Mouse (Mus musculus) heart, embryonic 12.5 days (tissue): ENCODE data around the gene Sorbs1. TPM values are rescaled to one million over a fixed set of nuclear protein-coding genes. Genes with fewer than 3 reads are reported as not detected.
A peak's percentile ranks its signal among the peaks of the same experiment; 100 is the strongest.

Source experiments
- ATAC-seq: fragments of 200-750 bp; cut with Nextera tagmentation; 2 replicates; pipeline ENCODE4 v1.8.0; 2017; ENCODE audit warnings: moderate TSS enrichment, moderate library complexity; ENCODE audit not compliant: insufficient number of reproducible peaks, low FRiP score
- H3K27ac ChIP-seq: fragments of 300-500 bp; sonication (generic); 2 replicates; pipeline ENCODE4 v1.5.1; 2016; ENCODE audit warnings: mild to moderate bottlenecking, moderate library complexity; ENCODE audit not compliant: poor library complexity, severe bottlenecking
- H3K27me3 ChIP-seq: fragments of 300-500 bp; sonication (generic); replicated peaks from 2 replicates; pipeline ENCODE4 v1.6.1; 2016; ENCODE audit warnings: mild to moderate bottlenecking, moderate library complexity
- H3K36me3 ChIP-seq: fragments of 300-500 bp; sonication (generic); 2 replicates; pipeline ENCODE4 v1.6.1; 2016; ENCODE audit warnings: mild to moderate bottlenecking, moderate library complexity
- H3K4me1 ChIP-seq: fragments of 300-500 bp; sonication (generic); replicated peaks from 2 replicates; pipeline ENCODE4 v1.6.1; 2016; ENCODE audit warnings: mild to moderate bottlenecking
- H3K4me2 ChIP-seq: fragments of 300-500 bp; sonication (generic); 2 replicates; pipeline ENCODE4 v1.6.1; 2016; ENCODE audit warnings: mild to moderate bottlenecking, moderate library complexity
- H3K4me3 ChIP-seq: fragments of 300-500 bp; sonication (generic); 2 replicates; pipeline ENCODE4 v1.5.1; 2016; ENCODE audit warnings: mild to moderate bottlenecking
- H3K9ac ChIP-seq: fragments of 300-500 bp; sonication (generic); 2 replicates; pipeline ENCODE4 v1.6.1; 2016; ENCODE audit warnings: mild to moderate bottlenecking, moderate library complexity
- H3K9me3 ChIP-seq: fragments of 300-500 bp; sonication (generic); replicated peaks from 2 replicates; pipeline ENCODE4 v1.6.1; 2016; ENCODE audit warnings: mild to moderate bottlenecking, moderate library complexity
- WGBS: fragments of 180-500 bp; shearing (Covaris S2); methylation state at CpG from one replicate; pipeline ENCODE4 v1.1.7; 2016; 5-methylcytosine and 5-hydroxymethylcytosine counted together
- polyA plus RNA-seq: library from polyadenylated mRNA; unstranded; fragments of >200 nt; fragmentation: Nextera tagmentation; extraction: Ambion mirVana; gene quantifications from 2 replicates; pipeline ENCODE4 v1.2.1, GENCODE M21; 2016

The Sorbs1 gene
- polyA plus RNA-seq, 1 experiment from 2014 or later: 86.6 TPM

DNA sequence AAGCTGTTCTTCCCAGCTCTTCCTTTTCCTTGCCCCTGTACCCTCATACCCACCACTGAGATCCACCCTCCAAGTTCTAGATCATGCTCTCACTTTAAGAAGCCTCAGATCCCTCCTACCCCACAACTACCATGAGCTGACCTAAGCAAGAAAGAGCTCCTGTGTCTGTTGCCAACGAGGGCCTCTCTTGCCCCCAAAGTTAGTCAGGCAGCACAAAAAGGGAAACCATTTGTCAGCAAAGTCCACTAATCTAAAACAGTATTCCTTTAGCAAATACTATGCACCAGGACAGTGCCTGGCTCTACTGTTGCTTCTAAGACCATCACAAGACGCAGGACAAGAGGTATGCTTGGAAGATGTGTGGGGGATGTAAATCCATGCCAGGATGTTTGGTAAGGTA is 106.4 kb downstream of the Sorbs1 start:
- no peak overlapping the region for H3K9ac ChIP-seq
- no peak for ATAC-seq
- 72% methylated on average over 2 of the region's 2 CpGs for WGBS
- H3K4me1 ChIP-seq: peaks cover 69% of the 10 kb centered on the region
- H3K36me3 ChIP-seq: no peaks in the 10 kb centered on the region
- no peak overlapping the region for H3K4me3 ChIP-seq
- H3K27me3 ChIP-seq: no peaks in the 10 kb centered on the region
- H3K27ac ChIP-seq: no peak overlapping the region
- H3K9me3 ChIP-seq: no peaks in the 10 kb centered on the region
- H3K4me2 ChIP-seq: no peak overlapping the region

DNA sequence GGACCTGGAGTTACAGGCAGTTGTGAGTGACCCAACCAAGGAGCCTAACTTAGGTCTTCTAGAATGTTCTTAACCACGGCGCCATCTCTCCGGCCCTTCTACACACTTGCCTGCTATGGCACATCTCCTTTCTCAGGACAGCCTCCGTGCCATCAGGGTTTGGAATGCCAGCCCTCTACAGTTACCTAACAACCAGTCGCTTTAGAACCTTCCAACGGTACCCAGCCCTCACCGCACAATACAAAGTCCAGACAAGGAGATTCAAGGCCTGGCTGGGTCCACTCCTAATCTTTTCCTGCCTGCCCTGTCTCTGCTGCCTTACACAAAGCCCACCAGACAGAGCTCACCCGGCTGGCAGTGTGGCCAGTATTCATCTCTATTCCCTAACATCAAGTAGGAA is 106.9 kb downstream of the Sorbs1 start:
- Histone ChIP-seq H3K4me1 (peaks cover 69% of the 10 kb centered on the region), H3K9ac (no peak overlapping the region), H3K27me3 (no peaks in the 10 kb centered on the region), H3K9me3 (no peaks in the 10 kb centered on the region), H3K36me3 (no peaks in the 10 kb centered on the region), H3K4me3 (no peak overlapping the region), H3K27ac (peak overlapping the region; percentile 45), H3K4me2 (no peak overlapping the region)
- no peak for ATAC-seq
- WGBS: 86% methylated on average over 8 of the region's 8 CpGs

DNA sequence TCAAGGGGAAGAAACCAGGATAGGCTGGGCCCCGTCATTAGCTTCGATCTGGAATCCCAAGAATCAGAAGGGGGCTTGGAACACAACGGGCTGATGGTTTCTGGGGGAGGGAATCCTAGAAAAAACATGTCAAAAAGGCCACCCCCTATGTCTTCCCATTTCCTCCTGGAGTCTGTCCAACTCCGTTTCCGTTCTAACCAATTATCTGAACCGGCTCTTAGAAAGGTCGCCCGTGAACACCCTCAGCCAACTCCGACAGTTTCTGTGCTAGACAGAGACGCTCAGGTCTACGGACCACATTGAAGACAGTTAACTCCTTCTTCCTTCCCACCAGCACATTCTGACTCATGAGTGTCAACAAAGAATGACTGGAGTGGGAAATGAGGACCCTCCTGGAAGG is 107.8 kb downstream of the Sorbs1 start:
- ATAC-seq: peak; percentile 58; the same call in 1 of the 2 replicates
- H3K9ac ChIP-seq: no peak overlapping the region
- H3K36me3 ChIP-seq: no peaks in the 10 kb centered on the region
- peak overlapping the region; percentile 72 for H3K27ac ChIP-seq
- H3K4me3 ChIP-seq: no peak overlapping the region
- 24% methylated on average over 11 of the region's 11 CpGs for WGBS
- no peaks in the 10 kb centered on the region for H3K27me3 ChIP-seq
- peaks cover 70% of the 10 kb centered on the region for H3K4me1 ChIP-seq
- H3K9me3 ChIP-seq: no peaks in the 10 kb centered on the region
- peak overlapping the region; percentile 10; the same call in 1 of the 2 replicates for H3K4me2 ChIP-seq

DNA sequence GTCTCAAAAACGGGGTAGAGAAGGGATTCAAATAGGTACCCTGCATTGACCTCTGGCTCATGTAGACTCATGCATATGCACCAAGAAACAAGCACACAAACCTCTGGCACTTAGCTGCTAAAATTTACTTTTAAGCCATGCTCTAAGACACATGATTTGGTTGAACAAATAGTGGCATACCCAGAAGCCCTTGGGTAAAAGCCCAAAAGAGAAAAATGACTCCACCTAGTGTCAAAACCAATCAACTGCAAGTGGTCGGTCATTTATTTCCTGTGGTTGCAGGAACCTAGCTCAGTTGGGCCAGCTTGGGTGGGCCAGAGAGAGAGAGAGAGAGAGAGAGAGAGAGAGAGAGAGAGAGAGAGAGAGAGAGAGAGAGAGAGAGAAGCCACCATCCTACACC is 109.0 kb downstream of the Sorbs1 start:
- no peak overlapping the region for H3K9ac ChIP-seq
- H3K36me3 ChIP-seq: 0 out of 2 replicates have a peak, but pooled peaks cover 4% of the 10 kb centered on the region
- WGBS: 54% methylated on average over 2 of the region's 2 CpGs
- H3K27me3 ChIP-seq: no peaks in the 10 kb centered on the region
- no peak for ATAC-seq
- no peaks in the 10 kb centered on the region for H3K9me3 ChIP-seq
- H3K4me1 ChIP-seq: peaks cover 69% of the 10 kb centered on the region
- H3K4me3 ChIP-seq: no peak overlapping the region
- peak overlapping the region; percentile 72; the same call in 1 of the 2 replicates for H3K27ac ChIP-seq
- no peak overlapping the region for H3K4me2 ChIP-seq

DNA sequence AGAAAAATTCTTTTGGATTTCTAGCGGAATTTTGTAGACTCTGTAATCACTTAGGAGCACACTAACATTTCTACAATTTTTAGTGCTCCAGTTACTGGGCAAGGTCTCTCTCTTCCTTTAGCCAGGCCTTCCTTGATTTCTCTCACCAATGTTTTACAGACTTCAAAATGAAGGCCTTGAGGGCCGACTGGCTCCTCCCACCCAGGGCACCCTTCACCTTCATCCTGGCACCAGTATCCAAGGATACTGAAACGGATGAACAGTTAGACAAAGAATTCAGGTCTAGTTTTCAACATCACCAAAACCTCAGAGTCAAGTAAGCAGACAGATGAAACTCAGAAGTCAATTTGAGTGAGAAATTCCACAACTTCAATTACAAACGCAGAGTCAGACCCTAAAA is 109.6 kb downstream of the Sorbs1 start:
- no peaks in the 10 kb centered on the region for H3K27me3 ChIP-seq
- 0 out of 2 replicates have a peak, but pooled peaks cover 4% of the 10 kb centered on the region for H3K36me3 ChIP-seq
- no peak overlapping the region for H3K9ac ChIP-seq
- H3K9me3 ChIP-seq: no peaks in the 10 kb centered on the region
- ATAC-seq: no peak
- no peak overlapping the region for H3K4me3 ChIP-seq
- H3K4me1 ChIP-seq: peaks cover 69% of the 10 kb centered on the region
- H3K4me2 ChIP-seq: no peak overlapping the region
- 80% methylated on average over 4 of the region's 4 CpGs for WGBS
- H3K27ac ChIP-seq: no peak overlapping the region

DNA sequence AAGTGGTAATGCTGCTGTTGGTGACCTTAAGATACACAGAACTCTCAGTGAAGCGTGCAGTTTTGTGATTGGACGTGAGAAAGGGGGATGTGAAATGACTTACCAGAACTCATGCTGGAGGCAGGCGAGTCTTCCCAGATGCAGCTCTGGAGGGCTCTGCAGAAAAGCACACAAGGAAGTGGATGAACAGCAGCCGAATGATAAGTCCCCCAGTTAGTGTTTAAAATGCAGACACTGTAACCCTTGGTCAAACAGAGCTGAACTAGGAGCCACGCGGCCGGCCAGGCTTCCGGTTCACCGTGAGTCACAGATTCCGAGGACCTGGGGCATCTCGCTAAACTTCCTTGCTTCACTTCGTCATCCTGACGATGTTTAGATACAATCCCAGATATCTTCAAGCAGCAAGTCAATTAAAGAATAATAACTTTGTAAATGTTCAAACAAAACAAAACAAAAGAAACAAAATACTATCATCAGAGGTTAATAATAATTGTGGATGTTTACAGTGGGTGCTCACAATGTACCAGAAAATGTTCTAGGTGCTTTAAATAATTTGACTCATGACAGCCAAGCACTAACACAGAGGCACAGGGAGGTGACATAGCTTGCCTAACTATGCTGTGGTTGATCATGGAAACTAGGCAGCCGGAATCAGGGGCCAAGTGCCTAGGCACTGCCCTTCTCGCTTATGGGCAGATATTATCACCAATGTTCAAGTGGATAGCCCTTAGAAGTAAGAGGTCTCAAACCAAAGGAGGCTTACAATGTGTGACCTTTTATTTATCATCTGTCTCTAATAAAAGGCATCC is 111.2 kb downstream of the Sorbs1 start:
- Histone ChIP-seq H3K4me1 (peaks cover 61% of the 10 kb centered on the region), H3K36me3 (peaks cover 11% of the 10 kb centered on the region; the same call in 1 of the 2 replicates)

DNA sequence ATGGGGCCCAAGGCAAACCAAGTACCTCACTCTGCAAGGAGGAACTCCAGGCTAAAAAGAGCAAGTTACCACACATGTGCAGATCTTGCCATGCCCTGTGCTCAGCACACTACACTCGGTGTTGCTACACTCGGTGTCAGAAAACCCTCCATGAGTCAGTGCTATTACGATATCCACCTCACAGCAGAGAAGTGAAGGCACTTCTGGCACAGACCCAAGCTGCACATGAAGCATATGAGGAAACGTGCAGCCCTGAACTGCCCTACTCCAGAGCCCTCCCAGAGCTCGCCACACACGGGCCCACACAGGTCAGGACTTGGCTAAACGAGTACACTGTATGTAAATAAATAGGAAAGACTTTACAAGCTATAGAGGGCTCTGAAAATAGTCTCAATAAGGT is 112.4 kb downstream of the Sorbs1 start:
- H3K4me1 ChIP-seq: peaks cover 53% of the 10 kb centered on the region
- H3K27me3 ChIP-seq: no peaks in the 10 kb centered on the region
- no peaks in the 10 kb centered on the region for H3K9me3 ChIP-seq
- peak; percentile 53; the same call in 1 of the 2 replicates for ATAC-seq
- H3K9ac ChIP-seq: no peak overlapping the region
- H3K27ac ChIP-seq: peak overlapping the region; percentile 19
- 35% methylated on average over 7 of the region's 7 CpGs for WGBS
- H3K4me2 ChIP-seq: no peak overlapping the region
- H3K4me3 ChIP-seq: no peak overlapping the region
- peaks cover 11% of the 10 kb centered on the region; the same call in 1 of the 2 replicates for H3K36me3 ChIP-seq

More for the DNA sequence above, 111.2 kb downstream of the Sorbs1 start:
- peak overlapping the region; percentile 47 for H3K27ac ChIP-seq
- H3K4me3 ChIP-seq: no peak overlapping the region
- no peaks in the 10 kb centered on the region for H3K27me3 ChIP-seq
- ATAC-seq: no peak
- WGBS: 44% methylated on average over 15 of the region's 15 CpGs
- H3K9ac ChIP-seq: no peak overlapping the region
- H3K9me3 ChIP-seq: no peaks in the 10 kb centered on the region
- H3K4me2 ChIP-seq: no peak overlapping the region

DNA sequence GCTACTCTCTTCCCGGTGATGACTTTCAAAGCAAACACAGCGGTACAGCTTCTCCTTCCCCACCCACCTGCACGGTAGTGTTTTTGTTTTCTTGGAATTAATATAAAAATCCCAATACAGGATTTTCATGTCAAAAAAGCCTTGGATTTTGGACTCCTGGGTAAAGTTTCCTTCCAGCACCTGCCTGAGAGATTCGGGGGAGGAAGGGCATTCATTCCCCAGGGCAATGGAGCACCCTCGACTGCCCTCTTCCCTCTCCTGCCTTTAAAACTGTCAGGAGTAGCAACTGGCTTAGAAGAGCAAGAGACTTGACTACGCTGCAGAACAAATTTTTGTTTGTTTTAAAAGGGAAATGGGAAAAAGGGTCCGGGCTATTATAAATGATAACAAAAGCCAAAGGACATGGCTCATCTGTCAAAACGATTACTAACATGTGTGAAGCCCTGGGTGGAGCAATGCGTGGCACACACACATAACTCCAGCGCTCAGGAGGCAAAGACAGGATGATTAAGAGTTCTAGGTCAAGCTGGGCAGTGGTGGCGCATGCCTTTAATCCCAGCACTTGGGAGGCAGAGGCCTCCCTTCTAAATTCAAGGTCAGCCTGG is 113.1 kb downstream of the Sorbs1 start:
- Histone ChIP-seq H3K27ac (peak overlapping the region; percentile 19; the same call in 1 of the 2 replicates), H3K27me3 (no peaks in the 10 kb centered on the region)

DNA sequence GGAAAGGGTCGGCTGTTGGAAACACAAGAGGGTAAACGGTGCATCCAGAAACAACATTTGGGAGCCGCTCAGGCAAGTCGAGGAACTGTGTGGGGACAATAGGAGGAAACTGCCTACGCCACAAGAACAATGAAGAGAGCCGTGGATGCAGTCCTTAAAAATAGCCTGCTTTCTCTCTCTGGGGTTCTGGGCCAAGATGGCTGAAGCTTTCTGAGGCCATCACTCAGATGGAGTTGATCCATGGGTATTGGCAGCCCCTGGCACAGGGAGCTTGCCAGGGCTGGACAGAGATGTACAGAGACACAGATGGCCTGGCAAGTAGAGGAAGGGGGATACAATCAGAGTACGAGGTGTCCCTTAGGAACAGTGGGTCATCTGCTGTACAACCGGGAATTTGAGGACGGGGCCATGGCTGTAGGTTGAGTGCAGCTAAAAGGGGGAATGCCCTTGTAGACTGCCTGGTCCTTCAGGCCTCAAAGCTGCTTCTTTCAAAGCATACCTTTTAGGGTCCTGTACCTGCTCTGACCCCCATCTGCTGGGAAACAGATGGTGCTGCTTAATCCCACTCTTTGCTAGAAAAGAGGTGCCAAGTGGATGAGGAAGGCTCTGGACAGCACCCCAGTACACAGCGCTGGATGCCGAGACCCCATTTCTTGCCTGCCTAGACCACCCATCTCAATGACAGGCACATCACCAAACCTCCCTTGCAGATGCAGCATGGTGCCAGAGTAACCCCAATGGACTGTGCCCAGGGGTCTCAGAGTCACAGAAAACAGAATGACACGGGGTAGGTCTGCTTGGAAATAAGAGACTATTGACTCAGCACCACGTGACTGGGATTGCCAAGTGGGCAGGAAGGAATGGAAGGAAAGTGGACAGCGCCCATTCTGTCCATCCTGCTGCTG is 117.6 kb downstream of the Sorbs1 start:
- no peak overlapping the region for H3K9ac ChIP-seq

More for the DNA sequence above, 113.1 kb downstream of the Sorbs1 start:
- Histone ChIP-seq H3K9ac (no peak overlapping the region), H3K4me2 (no peak overlapping the region), H3K36me3 (peaks cover 11% of the 10 kb centered on the region; the same call in 1 of the 2 replicates), H3K9me3 (no peaks in the 10 kb centered on the region), H3K4me1 (peaks cover 53% of the 10 kb centered on the region), H3K4me3 (no peak overlapping the region)
- WGBS: 72% methylated on average over 11 of the region's 11 CpGs
- ATAC-seq: no peak

DNA sequence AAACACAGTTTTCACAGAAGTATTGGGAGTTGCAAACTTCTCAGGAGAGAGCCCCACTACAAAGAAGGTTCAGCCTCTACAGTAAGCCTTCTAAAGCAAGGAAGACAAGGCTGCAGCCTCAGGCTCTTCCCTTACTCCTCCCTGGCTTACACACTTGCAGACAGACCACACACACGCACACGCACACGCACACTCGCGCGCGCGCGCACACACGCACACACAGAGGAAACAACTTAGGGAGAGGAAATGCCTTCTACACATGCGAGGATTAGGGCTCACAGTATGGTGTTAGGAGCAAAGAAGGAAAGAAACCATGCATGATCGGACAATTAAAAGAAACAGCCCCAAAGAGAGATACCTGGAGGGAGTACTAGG is 118.3 kb downstream of the Sorbs1 start:
- no peaks in the 10 kb centered on the region for H3K9me3 ChIP-seq
- H3K9ac ChIP-seq: no peak overlapping the region
- H3K36me3 ChIP-seq: peaks cover 26% of the 10 kb centered on the region
- H3K27ac ChIP-seq: peak overlapping the region; percentile 61
- H3K4me2 ChIP-seq: no peak overlapping the region
- WGBS: 83% methylated on average over 12 of the region's 12 CpGs
- no peaks in the 10 kb centered on the region for H3K27me3 ChIP-seq
- H3K4me3 ChIP-seq: no peak overlapping the region
- peaks cover 29% of the 10 kb centered on the region for H3K4me1 ChIP-seq
- peak; percentile 53; the same call in 1 of the 2 replicates for ATAC-seq

More for the DNA sequence above, 117.6 kb downstream of the Sorbs1 start:
- H3K27ac ChIP-seq: peak overlapping the region; percentile 61
- H3K9me3 ChIP-seq: no peaks in the 10 kb centered on the region
- 71% methylated on average over 14 of the region's 14 CpGs for WGBS
- H3K27me3 ChIP-seq: no peaks in the 10 kb centered on the region
- ATAC-seq: no peak
- H3K4me1 ChIP-seq: peaks cover 36% of the 10 kb centered on the region
- H3K36me3 ChIP-seq: peaks cover 26% of the 10 kb centered on the region
- H3K4me2 ChIP-seq: no peak overlapping the region
- H3K4me3 ChIP-seq: no peak overlapping the region
